Mouse (Mus musculus) liver, adult 2 months (tissue): ENCODE measurements around the gene Nck2. TPM values are rescaled to one million over a fixed set of nuclear protein-coding genes. Genes with fewer than 3 reads are reported as not detected.

Source experiments
- DNase-seq: peaks from one replicate; pipeline ENCODE4 v3.0.0-alpha.2; 2011; ENCODE audit warnings: low read depth, low spot score; ENCODE audit errors: extremely low read depth
- H3K27ac ChIP-seq: fragments of 200-500 bp; replicated peaks from 2 replicates; pipeline ENCODE4 v1.5.1; 2012; ENCODE audit warnings: low read depth, mild to moderate bottlenecking, control low read depth, inconsistent platforms, low read length; ENCODE audit not compliant: insufficient read depth
- H3K27me3 ChIP-seq: fragments of 200-500 bp; 2 replicates; pipeline ENCODE4 v1.6.1; 2012; ENCODE audit warnings: mild to moderate bottlenecking, moderate library complexity, low read length, inconsistent platforms; ENCODE audit not compliant: control insufficient read depth, insufficient read depth
- H3K36me3 ChIP-seq: fragments of 200-500 bp; 2 replicates; pipeline ENCODE4 v1.6.1; 2012; ENCODE audit warnings: low read length, inconsistent platforms; ENCODE audit not compliant: control insufficient read depth, insufficient read depth
- H3K4me1 ChIP-seq: fragments of 200-500 bp; 2 replicates; pipeline ENCODE4 v1.6.1; 2011; ENCODE audit warnings: low read length; ENCODE audit not compliant: control insufficient read depth, insufficient read depth
- H3K4me3 ChIP-seq: fragments of 200-500 bp; 2 replicates; pipeline ENCODE4 v1.5.1; 2011; ENCODE audit warnings: low read depth, mild to moderate bottlenecking, control low read depth, low read length, moderate library complexity; ENCODE audit not compliant: insufficient read depth
- H3K79me2 ChIP-seq: fragments of 200-500 bp; 2 replicates; pipeline ENCODE4 v1.6.1; 2012; ENCODE audit warnings: inconsistent platforms, mild to moderate bottlenecking, low read length, moderate library complexity; ENCODE audit not compliant: control insufficient read depth, insufficient read depth
- H3K9ac ChIP-seq: fragments of 200-500 bp; 2 replicates; pipeline ENCODE4 v1.6.1; 2012; ENCODE audit warnings: low read depth, mild to moderate bottlenecking, control low read depth, inconsistent platforms, low read length
- CTCF ChIP-seq: fragments of 200-500 bp; IDR thresholded peaks from 2 replicates; pipeline ENCODE4 v1.5.1; 2011; ENCODE audit warnings: low read depth, low read length, control low read depth
- POLR2A ChIP-seq: fragments of 200-500 bp; IDR thresholded peaks from 2 replicates; pipeline ENCODE4 v1.6.1; 2011; ENCODE audit warnings: low read length, control low read depth; ENCODE audit not compliant: insufficient read depth; ENCODE audit errors: extremely low read depth
- whole genome bisulfite sequencing: fragments of 180-500 bp; shearing (Covaris S2); methylation state at CpG from one replicate; pipeline ENCODE4 v1.1.7; 2018; 5-methylcytosine and 5-hydroxymethylcytosine counted together
- polyA plus RNA-seq: library from polyadenylated mRNA; depleted of rRNA; stranded (reverse); fragments of >200 nt; gene quantifications from 2 replicates; pipeline ENCODE4 v1.2.3, GENCODE M21; 2012; rRNA removed
- total RNA-seq: library from RNA; depleted of rRNA; stranded (reverse); fragments of >200 nt; gene quantifications from 2 replicates; pipeline ENCODE4 v1.2.3, GENCODE M21; 2014; rRNA removed

The Nck2 gene
- total RNA-seq (3.0 and 5.6 TPM in 2 replicates), polyA plus RNA-seq (2.5 TPM in 2 replicates)

- peak within 1 kb of the TSS; percentile 66 for H3K9ac ChIP-seq
- no peaks in the 10 kb centered on the region for H3K36me3 ChIP-seq
- peaks cover 4% of the 10 kb centered on the region; the same call in 1 of the 2 replicates for H3K4me1 ChIP-seq
- H3K4me3 ChIP-seq = peak within 1 kb of the TSS; percentile 83
- peak within 1 kb of the TSS; percentile 63 for H3K27ac ChIP-seq
- H3K79me2 ChIP-seq = no peaks in the 10 kb centered on the region
- TF ChIP-seq POLR2A = no peak
- TF ChIP-seq CTCF = no peak
- DNase-seq = peak; percentile 64
- no peaks in the 10 kb centered on the region for H3K27me3 ChIP-seq
- 14% methylated on average over 9 of the region's 9 CpGs for WGBS
These were observed at the start of gene Nck2 for GRCm38 (mm10) chr1:43444531-43444930. TSS of gene Nck2 (plus strand) at chr1:43444579.

GRCm38 (mm10) chr1:43395040-43395439, 49.3 kb upstream of the Nck2 start:
- no peak for DNase-seq
- Histone ChIP-seq H3K79me2 (no peaks in the 10 kb centered on the region), H3K4me3 (no peak overlapping the region), H3K4me1 (no peaks in the 10 kb centered on the region), H3K27ac (no peak overlapping the region), H3K27me3 (0 out of 2 replicates have a peak, but pooled peaks cover 5% of the 10 kb centered on the region), H3K36me3 (no peaks in the 10 kb centered on the region), H3K9ac (no peak overlapping the region)
- WGBS = 94% methylated on average over 2 of the region's 2 CpGs
- TF ChIP-seq CTCF (no peak), POLR2A (no peak)

- Histone ChIP-seq H3K27me3 (peaks cover 6% of the 10 kb centered on the region; the same call in 1 of the 2 replicates), H3K27ac (no peak overlapping the region), H3K4me3 (no peak overlapping the region), H3K4me1 (no peaks in the 10 kb centered on the region), H3K79me2 (no peaks in the 10 kb centered on the region), H3K36me3 (no peaks in the 10 kb centered on the region), H3K9ac (no peak overlapping the region)
- no peak for TF ChIP-seq CTCF
- TF ChIP-seq POLR2A = no peak
- WGBS = 80% methylated on average over 1 of the region's 1 CpGs
- no peak for DNase-seq
These were observed 48.6 kb upstream of the Nck2 start for GRCm38 (mm10) chr1:43395799-43396198.

GRCm38 (mm10) chr1:43396522-43396921, 47.9 kb upstream of the Nck2 start:
- no peak overlapping the region for H3K4me3 ChIP-seq
- H3K27ac ChIP-seq = no peak overlapping the region
- no peaks in the 10 kb centered on the region for H3K79me2 ChIP-seq
- TF ChIP-seq CTCF (no peak), POLR2A (no peak)
- no peak overlapping the region for H3K9ac ChIP-seq
- no peaks in the 10 kb centered on the region for H3K36me3 ChIP-seq
- H3K27me3 ChIP-seq = peaks cover 8% of the 10 kb centered on the region; the same call in 1 of the 2 replicates
- no peak for DNase-seq
- 83% methylated on average over 5 of the region's 5 CpGs for WGBS
- no peaks in the 10 kb centered on the region for H3K4me1 ChIP-seq

- Histone ChIP-seq H3K79me2 (no peaks in the 10 kb centered on the region), H3K4me1 (no peaks in the 10 kb centered on the region), H3K27me3 (peaks cover 8% of the 10 kb centered on the region; the same call in 1 of the 2 replicates), H3K4me3 (no peak overlapping the region), H3K9ac (no peak overlapping the region), H3K27ac (no peak overlapping the region), H3K36me3 (no peaks in the 10 kb centered on the region)
- TF ChIP-seq CTCF = no peak
- 50% methylated on average over 2 of the region's 2 CpGs for WGBS
- peak; percentile 10 for DNase-seq
These were observed 47.3 kb upstream of the Nck2 start for GRCm38 (mm10) chr1:43397096-43397495.

- DNase-seq = peak; percentile 73
- no peak overlapping the region for H3K9ac ChIP-seq
- no peaks in the 10 kb centered on the region for H3K36me3 ChIP-seq
- TF ChIP-seq POLR2A = no peak
- no peak overlapping the region for H3K4me3 ChIP-seq
- no peak overlapping the region for H3K27ac ChIP-seq
- H3K27me3 ChIP-seq = peaks cover 8% of the 10 kb centered on the region; the same call in 1 of the 2 replicates
- H3K4me1 ChIP-seq = no peaks in the 10 kb centered on the region
- 71% methylated on average over 10 of the region's 10 CpGs for WGBS
- no peaks in the 10 kb centered on the region for H3K79me2 ChIP-seq
These were observed 45.4 kb upstream of the Nck2 start for GRCm38 (mm10) chr1:43398738-43399601.
